24 mouse cellular contexts compared by ENCODE assay signal in the genomic region with DNA sequence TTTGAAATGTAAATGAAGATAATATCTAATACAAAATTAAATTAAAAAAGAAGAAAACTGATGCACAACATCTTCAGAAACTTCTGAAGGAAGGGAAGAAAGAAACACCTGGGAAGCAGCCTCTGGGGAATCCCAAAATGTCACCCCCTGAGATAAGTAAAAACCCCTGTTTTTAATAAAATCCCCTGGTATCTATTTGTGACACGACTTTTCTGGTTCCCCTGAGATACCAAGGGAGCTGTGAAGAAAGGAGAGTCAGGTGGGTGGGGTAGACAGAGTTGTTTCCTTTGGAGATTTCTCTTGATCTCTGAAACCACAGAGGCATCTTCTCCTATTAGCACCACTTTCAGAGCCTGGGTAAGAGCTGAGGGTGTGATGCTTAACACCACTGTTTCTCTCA. TPM values are rescaled to one million over a fixed set of nuclear protein-coding genes. Genes with fewer than 3 reads are reported as not detected.
DNase-seq lines count a peak whose midpoint lies in the region; ATAC-seq and TF ChIP-seq lines count a peak whose summit lies in the region.
"Had no signal": no experiment of that assay in that cellular context is flagged by ENCODE, and none has a peak within 500 bp of the region (broad histone marks: within the 10 kb centered on the region; RNA-seq: fewer than 3 reads in every experiment).

Olfr16 (plus strand) TSS at position 250 of the 400 bp plus-strand sequence.

- no peak for ATAC-seq in neural tube, embryonic 15.5 days (ENCODE audit: low FRiP score)
- ATAC-seq: activated CD4-positive, CD25-positive, alpha-beta regulatory T cell, adult 4 months; CD4-positive, CD25-positive, alpha-beta regulatory T cell, adult 4 months; Patski had no signal

- peak within 1 kb of the TSS; percentile 50 for H3K4me2 ChIP-seq in CH12.LX (ENCODE audit: insufficient read depth, low read depth, poor library complexity, severe bottlenecking)
- no peak within 1 kb of the TSS for H3K4me2 ChIP-seq in neural tube, embryonic 15.5 days

- H3K4me1 ChIP-seq in CH12.LX (ENCODE audit: control insufficient read depth in 1 of 2, insufficient read depth in 2 of 2) = peaks cover 14 to 40% of the 10 kb centered on the region in 2 experiments; a peak in 3 of 4 replicates
- no peaks in the 10 kb centered on the region for H3K4me1 ChIP-seq in neural tube, embryonic 15.5 days

- no peak within 1 kb of the TSS for H3K4me3 ChIP-seq in CH12.LX (replicated peaks in 1 of 3; ENCODE audit: low read depth in 2 of 3, low read length in 2 of 3, poor library complexity in 1 of 3)
- H3K4me3 ChIP-seq in neural tube, embryonic 15.5 days (replicated peaks) = no peak within 1 kb of the TSS

- peak within 1 kb of the TSS; percentile 52; the same call in 1 of the 2 replicates for H3K27ac ChIP-seq in CH12.LX (ENCODE audit: insufficient read depth, low read depth)
- H3K27ac ChIP-seq in neural tube, embryonic 15.5 days (replicated peaks) = no peak within 1 kb of the TSS

- TF ChIP-seq EP300 in CH12.LX (IDR thresholded peaks at IDR 0.05; ENCODE audit: low read length) = peak; percentile 76

- H3K9me3 ChIP-seq in CH12.LX (replicated peaks; ENCODE audit: low read length) = no peaks in the 10 kb centered on the region
- no peaks in the 10 kb centered on the region for H3K9me3 ChIP-seq in neural tube, embryonic 15.5 days (replicated peaks)
- H3K9me3 ChIP-seq: G1E had no signal

- TF ChIP-seq POLR2A in CH12.LX (IDR thresholded peaks at IDR 0.05; ENCODE audit: low read depth, low read length) = no peak

- peak within 1 kb of the TSS; percentile 19; the same call in 1 of the 2 replicates for H3K9ac ChIP-seq in CH12.LX (ENCODE audit: insufficient read depth, low read depth)
- no peak within 1 kb of the TSS for H3K9ac ChIP-seq in neural tube, embryonic 15.5 days (replicated peaks)

- peak; percentile 76 for DNase-seq in CH12.LX (ENCODE audit: extremely low read depth)
- DNase-seq: adrenal gland, adult 2 months; adrenal gland, adult 8-10 months; adrenal gland, postnatal 10 days; adrenal gland, postnatal 14 days; adrenal gland, postnatal 25 days; adrenal gland, postnatal 36 days; B cell, adult 2 months; cerebellum, adult 11 months; cerebellum, adult 11-12 months; cerebellum, adult 18-20 months; cerebellum, adult 2 months; cerebellum, adult 8-10 months had no signal

- no peaks in the 10 kb centered on the region for H3K27me3 ChIP-seq in CH12.LX (replicated peaks)
- no peaks in the 10 kb centered on the region for H3K27me3 ChIP-seq in neural tube, embryonic 15.5 days (replicated peaks)

- H3K79me2 ChIP-seq in CH12.LX (replicated peaks; ENCODE audit: control insufficient read depth, extremely low read depth, insufficient read depth, poor library complexity, severe bottlenecking) = no peaks in the 10 kb centered on the region

- WGBS in neural tube, embryonic 15.5 days = 60% methylated on average over 1 of the region's 1 CpGs

- no peak; the same call in 1 of the 2 replicates for TF ChIP-seq RAD21 in CH12.LX (IDR thresholded peaks at IDR 0.05; ENCODE audit: low read depth, low read length)

- dilution Hi-C loops in CH12.LX (cut with MboI; ENCODE audit: extremely low pct_ligation_motif_present, extremely low pct_unique_long_range_greater_than_20kb, low sequenced_read_pairs) = no loop called here

- no peaks in the 10 kb centered on the region for H3K36me3 ChIP-seq in CH12.LX (replicated peaks in 1 of 2; ENCODE audit: control insufficient read depth in 1 of 2, insufficient read depth in 1 of 2, low read length in 1 of 2)
- H3K36me3 ChIP-seq in neural tube, embryonic 15.5 days = no peaks in the 10 kb centered on the region
- H3K36me3 ChIP-seq: G1E had no signal

- no peak for TF ChIP-seq CTCF in CH12.LX (conservative IDR thresholded peaks at IDR 0.05 in 1 of 2, IDR thresholded peaks at IDR 0.05 in 1 of 2; ENCODE audit: low read depth in 2 of 2, low read length in 2 of 2)

- in situ Hi-C loops in CH12.LX (cut with MboI; ENCODE audit: low pct_ligation_motif_present, low pct_unique_long_range_greater_than_20kb, low sequenced_read_pairs) = no loop called here

TF ChIP-seq in CH12.LX, 34 proteins besides CTCF, POLR2A, EP300 and RAD21:
- TF ChIP-seq UBTF (IDR thresholded peaks at IDR 0.05; ENCODE audit: low read depth, low read length) (no peak), ZKSCAN1 (IDR thresholded peaks at IDR 0.05; ENCODE audit: borderline replicate concordance, low read depth, low read length) (no peak), MAZ (IDR thresholded peaks at IDR 0.05; ENCODE audit: low read depth, low read length) (peak; percentile 60; the same call in 1 of the 2 replicates), CHD2 (IDR thresholded peaks at IDR 0.05; ENCODE audit: low read length) (no peak), JUN (IDR thresholded peaks at IDR 0.05; ENCODE audit: insufficient read depth, low read depth, low read length) (0 out of 2 replicates have a peak, but pooled peaks have one; percentile 10), USF1 (IDR thresholded peaks at IDR 0.05; ENCODE audit: low read depth, low read length) (no peak), POLR2AphosphoS2 (IDR thresholded peaks at IDR 0.05; ENCODE audit: low read depth, low read length) (no peak), SIN3A (IDR thresholded peaks at IDR 0.05; ENCODE audit: low read length) (no peak), MAX (IDR thresholded peaks at IDR 0.05; ENCODE audit: low read length) (no peak), USF2 (conservative IDR thresholded peaks at IDR 0.05; ENCODE audit: low read depth, low read length) (no peak), KAT2A (IDR thresholded peaks at IDR 0.05; ENCODE audit: insufficient replicate concordance, low read length) (no peak), BHLHE40 (IDR thresholded peaks at IDR 0.05; ENCODE audit: low read depth, low read length) (peak; percentile 48; the same call in 1 of the 2 replicates), MAFK (IDR thresholded peaks at IDR 0.05; ENCODE audit: insufficient replicate concordance, low read length) (no peak), MYC (IDR thresholded peaks at IDR 0.05; ENCODE audit: low read depth, low read length) (no peak), ETS1 (conservative IDR thresholded peaks at IDR 0.05; ENCODE audit: low read depth, low read length) (peak; percentile 79), SMC3 (IDR thresholded peaks at IDR 0.05; ENCODE audit: low read depth, low read length) (no peak; the same call in 1 of the 2 replicates), MEF2A (IDR thresholded peaks at IDR 0.05; ENCODE audit: borderline replicate concordance, low read depth, low read length) (peak; percentile 85), E2F4 (IDR thresholded peaks at IDR 0.05; ENCODE audit: insufficient replicate concordance, low read depth, low read length) (no peak), ELF1 (IDR thresholded peaks at IDR 0.05; ENCODE audit: low read depth, low read length) (no peak), RCOR1 (conservative IDR thresholded peaks at IDR 0.05; ENCODE audit: low read depth, low read length) (no peak), NRF1 (IDR thresholded peaks at IDR 0.05; ENCODE audit: low read depth, low read length) (no peak), MXI1 (IDR thresholded peaks at IDR 0.05; ENCODE audit: low read depth, low read length) (no peak), TCF12 (IDR thresholded peaks at IDR 0.05; ENCODE audit: low read depth, low read length) (peak; percentile 53; the same call in 1 of the 2 replicates), HCFC1 (IDR thresholded peaks at IDR 0.05; ENCODE audit: low read depth, low read length) (no peak), TBP (conservative IDR thresholded peaks at IDR 0.05; ENCODE audit: low read depth, low read length) (no peak), ZC3H11A (IDR thresholded peaks at IDR 0.05; ENCODE audit: low read depth, low read length) (no peak), IRF4 (IDR thresholded peaks at IDR 0.05; ENCODE audit: low read depth, low read length) (peak; percentile 30; the same call in 1 of the 2 replicates), JUND (conservative IDR thresholded peaks at IDR 0.05; ENCODE audit: low read depth, low read length) (no peak), PAX5 (IDR thresholded peaks at IDR 0.05; ENCODE audit: low read length) (no peak), NELFE (IDR thresholded peaks at IDR 0.05; ENCODE audit: low read depth, low read length) (no peak), ZNF384 (IDR thresholded peaks at IDR 0.05; ENCODE audit: low read depth, low read length) (no peak), ZMIZ1 (IDR thresholded peaks at IDR 0.05; ENCODE audit: low read depth, low read length) (no peak), CHD1 (IDR thresholded peaks at IDR 0.05; ENCODE audit: low read depth, low read length) (no peak), GABPA (IDR thresholded peaks at IDR 0.05; ENCODE audit: insufficient replicate concordance, low read depth, low read length) (no peak)

RNA-seq across cellular contexts. Expression of gene Olfr16, which starts in this region (rescaled TPM):
- not detected in 2 replicates for total RNA-seq in CH12.LX (2012; rRNA removed)
- not detected in 2 replicates for total RNA-seq in CH12.LX (2014; rRNA removed)
- polyA plus RNA-seq in CH12.LX (2012; ENCODE audit: insufficient read length, low read depth) = not detected in 2 replicates
- not detected in 2 replicates for polyA plus RNA-seq in neural tube, embryonic 15.5 days (2015; fragmentation: Nextera tagmentation; extraction: Ambion mirVana)
- total RNA-seq: adrenal gland, adult 18-20 months; adrenal gland, adult 2 months; adrenal gland, adult 8-10 months; adrenal gland, postnatal 10 days; adrenal gland, postnatal 14 days; adrenal gland, postnatal 25 days; adrenal gland, postnatal 36 days; adrenal gland, postnatal 4 days; ES-E14; MEL had no signal
- polyA plus RNA-seq: activated CD4-positive, CD25-positive, alpha-beta regulatory T cell, adult 4 months; adrenal gland, adult 2 months; brain, embryonic 14.5 days; C2C12; CD4-positive, CD25-positive, alpha-beta regulatory T cell, adult 4 months; cerebellum, adult 2 months; G1E; Patski had no signal

Comparison
In these comparisons a context has a peak if more than half of its experiments do, and no peak if none do; other contexts are left out.
1. Peak in DNase-seq, H3K27ac ChIP-seq, H3K9ac ChIP-seq and H3K4me2 ChIP-seq in CH12.LX; RNA of the gene not detected or under 1 TPM.